8 mouse cellular contexts compared by ENCODE assay signal in genomic region chr3:88455588-88456264, GRCm38 (mm10). TPM values are rescaled to one million over a fixed set of nuclear protein-coding genes. Genes with fewer than 3 reads are reported as not detected.
DNase-seq lines count a peak whose midpoint lies in the region; ATAC-seq and TF ChIP-seq lines count a peak whose summit lies in the region.

No protein-coding gene starts in this region.

- H3K27ac ChIP-seq in limb, embryonic 12.5 days, result no peak overlapping the region
- H3K27ac ChIP-seq in limb, embryonic 10.5 days, result no peak overlapping the region
- peak overlapping the region; percentile 57 for H3K27ac ChIP-seq in embryonic facial prominence, embryonic 14.5 days (replicated peaks; ENCODE audit: low read depth, low read length)
- H3K27ac ChIP-seq in limb, embryonic 15.5 days, result peak overlapping the region; percentile 77
- H3K27ac ChIP-seq in small intestine, adult 2 months (ENCODE audit: insufficient read depth, low read depth, low read length), result peak overlapping the region; percentile 98
- H3K27ac ChIP-seq in hindbrain, embryonic 12.5 days, result no peak overlapping the region

- H3K4me1 ChIP-seq in limb, embryonic 12.5 days (replicated peaks), result peaks cover 22% of the 10 kb centered on the region
- peaks cover 35% of the 10 kb centered on the region for H3K4me1 ChIP-seq in limb, embryonic 10.5 days
- peaks cover 17% of the 10 kb centered on the region for H3K4me1 ChIP-seq in embryonic facial prominence, embryonic 14.5 days (ENCODE audit: control insufficient read depth, insufficient read depth, low read length)
- H3K4me1 ChIP-seq in limb, embryonic 15.5 days, result peaks cover 31% of the 10 kb centered on the region
- peaks cover 38% of the 10 kb centered on the region for H3K4me1 ChIP-seq in small intestine, adult 2 months (ENCODE audit: control insufficient read depth, insufficient read depth, insufficient read length, low read length)
- H3K4me1 ChIP-seq in hindbrain, embryonic 12.5 days, result peaks cover 31% of the 10 kb centered on the region

- no peak for ATAC-seq in limb, embryonic 12.5 days (ENCODE audit: insufficient number of reproducible peaks, insufficient read depth, low FRiP score, low TSS enrichment, low read depth)
- peak; percentile 83 for ATAC-seq in embryonic facial prominence, embryonic 14.5 days (ENCODE audit: low read depth)
- ATAC-seq in limb, embryonic 15.5 days (ENCODE audit: insufficient number of reproducible peaks, low FRiP score, low TSS enrichment, low read depth), result no peak
- ATAC-seq in hindbrain, embryonic 12.5 days (ENCODE audit: low FRiP score), result no peak

- WGBS in limb, embryonic 12.5 days, result 74% methylated on average over 18 of the region's 18 CpGs
- 74% methylated on average over 18 of the region's 18 CpGs for WGBS in limb, embryonic 10.5 days
- WGBS in embryonic facial prominence, embryonic 14.5 days, result 76% methylated on average over 18 of the region's 18 CpGs
- WGBS in limb, embryonic 15.5 days, result 69% methylated on average over 18 of the region's 18 CpGs
- 25% methylated on average over 18 of the region's 18 CpGs for WGBS in small intestine, adult 2 months
- WGBS in hindbrain, embryonic 12.5 days, result 82% methylated on average over 18 of the region's 18 CpGs

- peaks cover 42% of the 10 kb centered on the region for H3K27me3 ChIP-seq in limb, embryonic 12.5 days
- H3K27me3 ChIP-seq in limb, embryonic 10.5 days (ENCODE audit: low read depth, poor library complexity, severe bottlenecking), result peaks cover 87% of the 10 kb centered on the region
- no peaks in the 10 kb centered on the region for H3K27me3 ChIP-seq in embryonic facial prominence, embryonic 14.5 days (replicated peaks; ENCODE audit: control insufficient read depth, insufficient read depth, low read length)
- peaks cover 4% of the 10 kb centered on the region for H3K27me3 ChIP-seq in limb, embryonic 15.5 days
- no peaks in the 10 kb centered on the region for H3K27me3 ChIP-seq in small intestine, adult 2 months (ENCODE audit: control insufficient read depth, insufficient read depth, low read length)
- H3K27me3 ChIP-seq in hindbrain, embryonic 12.5 days, result peaks cover 20% of the 10 kb centered on the region

- peak; percentile 24; the same call in 1 of the 2 replicates for TF ChIP-seq POLR2A in small intestine, adult 2 months (IDR thresholded peaks at IDR 0.05; ENCODE audit: low read depth, low read length)

- no peak overlapping the region for H3K4me3 ChIP-seq in limb, embryonic 12.5 days (replicated peaks)
- H3K4me3 ChIP-seq in limb, embryonic 10.5 days, result no peak overlapping the region
- no peak overlapping the region for H3K4me3 ChIP-seq in embryonic facial prominence, embryonic 14.5 days (ENCODE audit: low read depth, low read length)
- H3K4me3 ChIP-seq in limb, embryonic 15.5 days, result peak overlapping the region; percentile 20
- H3K4me3 ChIP-seq in small intestine, adult 2 months (ENCODE audit: low read depth, low read length), result peak overlapping the region; percentile 73
- H3K4me3 ChIP-seq in hindbrain, embryonic 12.5 days, result no peak overlapping the region

- peak overlapping the region; percentile 40 for H3K9ac ChIP-seq in limb, embryonic 12.5 days (replicated peaks)
- H3K9ac ChIP-seq in embryonic facial prominence, embryonic 14.5 days (ENCODE audit: low read depth, low read length), result no peak overlapping the region
- peak overlapping the region; percentile 18; the same call in 1 of the 2 replicates for H3K9ac ChIP-seq in limb, embryonic 15.5 days
- H3K9ac ChIP-seq in hindbrain, embryonic 12.5 days, result no peak overlapping the region

- H3K36me3 ChIP-seq in limb, embryonic 12.5 days, result no peaks in the 10 kb centered on the region
- H3K36me3 ChIP-seq in limb, embryonic 10.5 days, result no peaks in the 10 kb centered on the region
- no peaks in the 10 kb centered on the region for H3K36me3 ChIP-seq in embryonic facial prominence, embryonic 14.5 days (ENCODE audit: control insufficient read depth, insufficient read depth, low read length)
- no peaks in the 10 kb centered on the region for H3K36me3 ChIP-seq in limb, embryonic 15.5 days
- peaks cover 32% of the 10 kb centered on the region for H3K36me3 ChIP-seq in small intestine, adult 2 months (ENCODE audit: control insufficient read depth, insufficient read depth, low read length)
- H3K36me3 ChIP-seq in hindbrain, embryonic 12.5 days, result 0 out of 2 replicates have a peak, but pooled peaks cover 6% of the 10 kb centered on the region

- DNase-seq in limb, embryonic 10.5 days (ENCODE audit: low spot score), result no peak
- peak; percentile 80 for DNase-seq in embryonic facial prominence, embryonic 14.5 days (ENCODE audit: low spot score)
- DNase-seq in testis, postnatal 10 days (ENCODE audit: low spot score), result no peak
- DNase-seq in adrenal gland, adult (ENCODE audit: inconsistent age in 2 of 2, low spot score in 1 of 2), result no peak

- H3K9me3 ChIP-seq in limb, embryonic 12.5 days, result no peaks in the 10 kb centered on the region
- no peaks in the 10 kb centered on the region for H3K9me3 ChIP-seq in limb, embryonic 10.5 days (replicated peaks)
- H3K9me3 ChIP-seq in embryonic facial prominence, embryonic 14.5 days (ENCODE audit: control insufficient read depth, low read length), result no peaks in the 10 kb centered on the region
- H3K9me3 ChIP-seq in limb, embryonic 15.5 days, result no peaks in the 10 kb centered on the region
- no peaks in the 10 kb centered on the region for H3K9me3 ChIP-seq in hindbrain, embryonic 12.5 days (replicated peaks)

- TF ChIP-seq CTCF in small intestine, adult 2 months (IDR thresholded peaks at IDR 0.05; ENCODE audit: extremely low read depth, insufficient read length, insufficient replicate concordance, low read depth, low read length), result no peak

- no peak overlapping the region for H3K4me2 ChIP-seq in limb, embryonic 12.5 days
- peak overlapping the region; percentile 19; the same call in 1 of the 2 replicates for H3K4me2 ChIP-seq in embryonic facial prominence, embryonic 14.5 days (ENCODE audit: low read depth, low read length)
- H3K4me2 ChIP-seq in limb, embryonic 15.5 days, result peak overlapping the region; percentile 4; the same call in 1 of the 2 replicates
- no peak overlapping the region for H3K4me2 ChIP-seq in hindbrain, embryonic 12.5 days (replicated peaks)

RNA-seq across cellular contexts. Expression of gene Sema4a, which starts 5.3 kb away (rescaled TPM):
- polyA plus RNA-seq in limb, embryonic 12.5 days (2016; fragmentation: Nextera tagmentation; extraction: Ambion mirVana), result 8.0 and 8.3 TPM in 2 replicates
- polyA plus RNA-seq in limb, embryonic 10.5 days (2016; fragmentation: Nextera tagmentation; extraction: Ambion mirVana), result 4.7 and 6.7 TPM in 2 replicates
- 9.5 and 10.1 TPM in 2 replicates for polyA plus RNA-seq in embryonic facial prominence, embryonic 14.5 days (2014; fragmentation: Nextera tagmentation; extraction: Ambion mirVana)
- 23.1 and 24.5 TPM in 2 replicates for polyA plus RNA-seq in limb, embryonic 15.5 days (2015; fragmentation: Nextera tagmentation; extraction: Ambion mirVana)
- 137 and 321 TPM in 2 replicates for polyA plus RNA-seq in small intestine, adult 2 months (2012; rRNA removed)
- polyA plus RNA-seq in hindbrain, embryonic 12.5 days (2016; fragmentation: Nextera tagmentation; extraction: Ambion mirVana), result 17.1 and 18.4 TPM in 2 replicates

RNA-seq across cellular contexts. Expression of gene Slc25a44, which starts 30.8 kb away (rescaled TPM):
- polyA plus RNA-seq in limb, embryonic 12.5 days (2016; fragmentation: Nextera tagmentation; extraction: Ambion mirVana), result 13.7 and 16.2 TPM in 2 replicates
- 16.7 and 18.0 TPM in 2 replicates for polyA plus RNA-seq in limb, embryonic 10.5 days (2016; fragmentation: Nextera tagmentation; extraction: Ambion mirVana)
- polyA plus RNA-seq in embryonic facial prominence, embryonic 14.5 days (2014; fragmentation: Nextera tagmentation; extraction: Ambion mirVana), result 18.1 and 21.4 TPM in 2 replicates
- polyA plus RNA-seq in limb, embryonic 15.5 days (2015; fragmentation: Nextera tagmentation; extraction: Ambion mirVana), result 16.5 and 17.1 TPM in 2 replicates
- 19.7 and 44.8 TPM in 2 replicates for polyA plus RNA-seq in small intestine, adult 2 months (2012; rRNA removed)
- 24.9 and 25.9 TPM in 2 replicates for polyA plus RNA-seq in hindbrain, embryonic 12.5 days (2016; fragmentation: Nextera tagmentation; extraction: Ambion mirVana)

RNA-seq across cellular contexts. Expression of gene Pmf1, which starts 45.6 kb away (rescaled TPM):
- 149 and 151 TPM in 2 replicates for polyA plus RNA-seq in limb, embryonic 12.5 days (2016; fragmentation: Nextera tagmentation; extraction: Ambion mirVana)
- 197 and 220 TPM in 2 replicates for polyA plus RNA-seq in limb, embryonic 10.5 days (2016; fragmentation: Nextera tagmentation; extraction: Ambion mirVana)
- polyA plus RNA-seq in embryonic facial prominence, embryonic 14.5 days (2014; fragmentation: Nextera tagmentation; extraction: Ambion mirVana), result 87.0 and 99.7 TPM in 2 replicates
- polyA plus RNA-seq in limb, embryonic 15.5 days (2015; fragmentation: Nextera tagmentation; extraction: Ambion mirVana), result 94.9 and 106 TPM in 2 replicates
- 52.3 and 108 TPM in 2 replicates for polyA plus RNA-seq in small intestine, adult 2 months (2012; rRNA removed)
- polyA plus RNA-seq in hindbrain, embryonic 12.5 days (2016; fragmentation: Nextera tagmentation; extraction: Ambion mirVana), result 73.3 and 82.3 TPM in 2 replicates

RNA-seq across cellular contexts. Expression of gene Lmna, which starts 54.0 kb away (rescaled TPM):
- 51.8 and 56.4 TPM in 2 replicates for polyA plus RNA-seq in limb, embryonic 12.5 days (2016; fragmentation: Nextera tagmentation; extraction: Ambion mirVana)
- 9.2 and 14.5 TPM in 2 replicates for polyA plus RNA-seq in limb, embryonic 10.5 days (2016; fragmentation: Nextera tagmentation; extraction: Ambion mirVana)
- 426 and 482 TPM in 2 replicates for polyA plus RNA-seq in embryonic facial prominence, embryonic 14.5 days (2014; fragmentation: Nextera tagmentation; extraction: Ambion mirVana)
- 635 and 751 TPM in 2 replicates for polyA plus RNA-seq in limb, embryonic 15.5 days (2015; fragmentation: Nextera tagmentation; extraction: Ambion mirVana)
- polyA plus RNA-seq in small intestine, adult 2 months (2012; rRNA removed), result 209 and 353 TPM in 2 replicates
- 48.9 and 61.6 TPM in 2 replicates for polyA plus RNA-seq in hindbrain, embryonic 12.5 days (2016; fragmentation: Nextera tagmentation; extraction: Ambion mirVana)

Comparison
In these comparisons a context has a peak if more than half of its experiments do, and no peak if none do; other contexts are left out.
1. H3K27ac ChIP-seq: peak in embryonic facial prominence, embryonic 14.5 days (single experiment), limb, embryonic 15.5 days (single experiment) and small intestine, adult 2 months (single experiment); none in limb, embryonic 12.5 days (single experiment), limb, embryonic 10.5 days (single experiment) and hindbrain, embryonic 12.5 days (single experiment).
2. H3K4me2 ChIP-seq: peak in embryonic facial prominence, embryonic 14.5 days (single experiment) and limb, embryonic 15.5 days (single experiment); none in limb, embryonic 12.5 days (single experiment) and hindbrain, embryonic 12.5 days (single experiment).
3. H3K4me3 ChIP-seq: peak in limb, embryonic 15.5 days (single experiment) and small intestine, adult 2 months (single experiment); none in limb, embryonic 12.5 days (single experiment), limb, embryonic 10.5 days (single experiment), embryonic facial prominence, embryonic 14.5 days (single experiment) and hindbrain, embryonic 12.5 days (single experiment).
4. H3K9ac ChIP-seq: peak in limb, embryonic 12.5 days (single experiment) and limb, embryonic 15.5 days (single experiment); none in embryonic facial prominence, embryonic 14.5 days (single experiment) and hindbrain, embryonic 12.5 days (single experiment).